Mouse (Mus musculus) brain, adult 2 months (tissue): ENCODE measurements around the gene Stam.

Source experiments
- DNase-seq: peaks from one replicate; pipeline ENCODE4 v3.0.0; 2011; ENCODE audit warnings: low read depth, low spot score

Stam gene

DNA sequence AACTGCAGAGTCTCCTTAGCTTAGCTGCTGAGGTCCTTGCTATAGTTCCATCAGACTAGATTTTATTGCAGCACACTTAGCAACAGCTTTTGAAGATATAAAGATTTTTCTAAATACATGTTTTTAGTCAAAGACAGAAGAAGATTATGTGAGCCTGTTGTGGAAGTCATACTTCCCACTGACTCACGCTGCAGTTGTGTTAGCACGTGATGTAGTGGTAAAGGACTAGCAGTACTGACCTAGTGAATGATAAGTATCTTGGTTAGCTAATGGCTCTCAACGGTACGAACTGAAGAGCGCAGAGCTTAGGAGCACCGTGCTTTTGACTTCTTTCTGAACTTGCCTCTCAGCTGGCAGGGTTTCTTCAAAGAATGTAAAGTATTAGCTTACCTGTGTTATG, 52.5 kb downstream of the Stam start:
- no peak for DNase-seq

DNA sequence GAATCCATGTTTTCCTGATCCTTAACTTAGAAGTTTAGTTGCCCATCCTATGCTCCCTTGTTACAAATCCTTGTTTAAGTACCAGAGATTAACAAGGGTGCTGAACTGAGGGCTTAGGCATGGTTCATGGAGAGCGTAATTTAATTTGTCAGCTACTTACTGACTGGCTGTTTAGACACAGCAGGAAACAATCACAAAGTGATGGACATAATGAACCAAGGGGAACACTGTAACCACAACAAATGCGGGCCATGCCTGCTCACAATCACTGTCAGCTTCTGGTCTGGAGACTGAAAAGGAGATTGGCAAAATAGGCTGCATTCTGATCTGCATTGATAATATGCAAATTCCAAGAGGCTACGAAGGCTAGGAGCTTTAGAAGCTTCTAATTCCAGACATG, 53.7 kb downstream of the Stam start:
- DNase-seq = no peak

DNA sequence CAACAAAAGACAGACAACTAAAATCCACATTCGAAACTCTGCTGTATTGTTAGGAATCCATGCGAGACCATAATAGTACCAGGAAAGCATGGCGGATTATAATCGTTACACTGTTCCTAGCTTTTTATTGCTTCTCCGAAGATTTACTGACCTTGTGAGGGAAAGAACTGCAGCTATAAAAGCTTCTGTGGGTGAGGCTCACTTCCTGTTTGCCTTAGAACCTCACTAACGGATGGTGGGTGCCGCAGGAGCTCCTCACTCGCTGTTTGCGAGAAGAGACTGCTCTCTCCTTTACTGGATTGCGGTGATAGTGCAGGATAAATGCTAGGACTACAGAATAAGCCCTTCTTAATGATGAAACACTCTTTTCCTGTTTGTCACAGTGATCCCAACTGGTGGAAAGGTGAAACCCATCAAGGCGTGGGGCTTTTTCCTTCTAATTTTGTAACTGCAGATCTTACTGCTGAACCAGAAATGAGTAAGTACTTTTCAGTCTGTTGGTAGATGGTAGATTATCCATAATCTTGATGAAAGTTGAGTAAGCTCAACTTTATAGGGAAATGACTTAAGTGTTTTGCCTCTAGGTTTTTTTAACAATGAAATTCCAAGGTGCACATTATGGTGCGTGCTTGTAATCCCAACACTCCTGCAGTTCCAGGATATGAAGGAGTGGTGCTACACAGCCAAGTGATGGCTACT, 56.9 kb downstream of the Stam start:
- no peak for DNase-seq

DNA sequence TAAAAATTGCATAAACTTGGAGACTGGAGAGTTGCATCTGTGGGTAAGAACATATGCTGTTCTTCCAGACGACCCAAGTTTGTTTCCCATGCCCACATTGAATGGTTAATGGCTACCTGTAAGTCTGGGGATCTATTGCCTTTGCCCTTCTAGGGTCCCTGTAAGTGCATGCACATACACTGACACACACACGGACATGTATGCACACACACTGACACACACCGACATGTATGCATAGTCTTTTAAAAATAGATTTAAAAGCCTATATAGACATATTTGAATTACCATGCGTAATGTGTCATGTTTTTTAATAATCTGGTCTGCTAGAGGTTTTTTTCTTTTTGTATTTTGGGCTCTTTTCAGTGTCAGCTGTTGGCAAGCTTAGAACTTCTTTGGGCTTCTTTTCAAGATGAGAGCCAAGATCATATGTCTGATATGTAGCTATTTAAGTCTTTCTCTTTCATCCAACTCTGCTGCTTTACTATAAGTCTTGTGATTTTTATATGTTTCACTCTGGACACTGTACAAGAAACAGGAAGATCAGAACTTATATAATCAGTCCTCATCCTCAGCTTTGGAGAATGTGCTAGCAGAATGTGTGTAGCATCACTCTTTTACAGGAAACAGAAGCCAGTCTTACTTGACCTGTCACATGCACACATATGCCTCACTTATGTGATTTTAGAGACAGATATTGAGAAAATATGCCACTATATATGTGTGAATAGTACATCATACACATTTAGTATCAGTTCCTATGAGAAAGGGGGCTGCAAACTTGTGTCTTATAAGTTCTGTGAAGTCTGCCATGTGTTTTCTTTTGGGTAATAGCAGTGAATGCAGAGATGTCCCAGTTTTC, 58.8 kb downstream of the Stam start:
- peak; percentile 26 for DNase-seq

DNA sequence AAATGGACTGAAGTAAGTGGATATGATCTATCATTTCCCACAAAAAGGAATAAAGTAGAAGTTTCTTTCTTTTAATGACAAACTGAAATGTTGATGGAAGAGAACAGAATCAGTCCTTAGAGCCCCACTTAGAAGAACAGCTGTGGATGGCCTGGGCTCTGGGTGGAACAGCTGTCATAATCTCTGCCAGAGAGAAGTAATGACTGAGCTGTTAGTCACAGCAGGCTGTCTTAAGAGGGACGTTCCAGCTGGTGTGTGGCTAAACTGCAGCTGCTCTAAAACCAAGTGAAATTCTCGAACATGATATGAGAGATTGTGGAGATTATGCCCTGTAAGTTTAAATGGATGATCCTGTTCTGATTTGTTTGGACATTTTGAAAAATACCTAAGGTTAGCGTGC, 63.0 kb downstream of the Stam start:
- peak; percentile 67 for DNase-seq

DNA sequence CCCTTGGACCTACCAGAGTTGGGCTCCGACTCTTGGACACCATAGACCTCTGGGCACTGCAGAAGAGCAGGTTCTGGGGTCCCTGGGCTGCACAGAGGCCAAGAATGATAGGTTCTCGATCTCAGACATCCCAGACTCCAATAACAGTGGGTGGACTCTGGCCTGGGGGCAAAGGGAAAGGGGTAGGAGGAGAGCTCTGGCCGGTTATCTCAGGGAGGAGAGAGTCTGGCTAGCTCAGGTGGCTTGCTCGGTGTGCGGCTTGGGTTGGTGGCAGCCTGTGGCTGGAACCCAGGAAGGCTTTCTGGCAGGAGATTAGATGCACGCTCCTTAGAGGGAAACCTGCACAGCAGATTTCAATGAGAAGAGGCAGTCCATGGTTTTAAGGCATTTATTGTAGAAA, 65.7 kb downstream of the Stam start:
- no peak for DNase-seq

DNA sequence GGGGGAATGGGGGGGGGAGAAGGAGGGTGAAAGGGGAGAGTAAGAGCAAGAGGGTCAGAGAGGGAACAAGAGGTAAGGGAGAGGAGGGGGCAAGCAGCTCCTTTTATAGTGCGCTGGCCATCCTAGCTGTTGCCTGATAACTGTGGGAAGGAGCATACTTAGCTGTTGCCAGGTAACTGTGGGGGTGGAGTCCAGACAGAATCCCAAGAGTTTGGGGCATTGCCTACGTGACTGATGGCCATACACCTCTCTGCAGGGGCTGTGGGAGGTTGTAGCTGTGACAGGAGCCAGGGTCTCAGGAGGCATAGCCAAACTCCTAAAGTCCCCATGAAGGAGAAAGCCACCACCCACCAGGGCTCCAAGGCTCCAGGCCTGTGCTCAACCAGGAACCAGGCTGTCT, 66.1 kb downstream of the Stam start:
- no peak for DNase-seq

DNA sequence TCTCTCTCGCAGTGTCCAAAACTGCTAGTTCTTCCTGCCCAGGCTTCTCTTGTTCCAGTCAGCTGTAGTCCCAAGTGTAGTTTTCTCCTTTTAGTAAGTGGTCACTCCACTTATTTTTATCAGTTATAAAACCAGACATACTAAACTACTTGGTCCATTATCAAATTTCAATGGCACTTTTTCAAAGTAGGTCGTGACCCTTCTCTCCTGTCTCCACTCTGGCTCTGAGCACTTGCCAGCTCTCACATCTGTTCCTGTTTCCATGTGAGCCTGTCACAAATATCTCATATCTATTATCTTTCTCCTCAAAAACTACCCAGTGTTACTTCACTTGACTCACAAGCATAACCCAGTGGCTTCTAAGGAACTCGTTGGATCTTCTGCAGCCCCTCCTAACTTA, 71.4 kb downstream of the Stam start:
- DNase-seq = no peak

DNA sequence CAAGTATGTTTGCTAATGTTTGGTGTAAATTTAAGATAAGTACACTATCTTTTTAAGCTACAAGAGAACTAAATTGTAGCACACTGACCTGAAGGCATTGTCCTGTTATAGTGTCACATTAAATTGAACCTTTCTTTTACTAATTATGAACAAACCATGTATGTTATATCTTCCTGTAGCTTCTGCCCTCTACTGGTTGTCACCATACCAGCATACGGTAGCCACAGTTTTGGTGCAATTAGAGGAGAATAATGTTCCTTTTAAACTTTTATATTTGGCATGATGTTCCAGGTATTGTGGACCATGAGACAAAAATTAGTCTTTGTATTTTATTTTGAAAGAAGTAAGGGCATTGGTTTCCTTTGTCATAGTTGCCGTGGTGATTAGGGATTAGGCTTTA, 73.0 kb downstream of the Stam start:
- DNase-seq = peak; percentile 32

DNA sequence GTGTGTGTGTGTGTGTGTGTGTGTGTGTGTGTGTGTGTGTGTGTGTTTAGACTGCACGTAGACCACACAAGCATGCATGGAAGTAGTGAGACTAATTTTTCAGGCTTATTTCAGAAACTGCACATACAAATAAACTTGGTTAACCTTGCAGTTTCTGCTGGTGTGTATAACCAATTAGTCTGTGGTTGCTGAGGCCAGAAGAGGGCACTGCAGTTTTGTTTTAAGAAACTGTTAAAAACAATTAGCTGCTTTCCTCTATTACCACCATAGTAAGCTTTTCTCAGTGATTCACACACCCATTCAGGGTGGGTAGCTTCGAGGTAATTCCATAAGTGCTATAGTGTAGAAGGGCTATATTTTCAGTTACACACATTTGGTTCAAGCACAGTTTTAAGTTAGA, 76.9 kb downstream of the Stam start:
- DNase-seq = no peak

DNA sequence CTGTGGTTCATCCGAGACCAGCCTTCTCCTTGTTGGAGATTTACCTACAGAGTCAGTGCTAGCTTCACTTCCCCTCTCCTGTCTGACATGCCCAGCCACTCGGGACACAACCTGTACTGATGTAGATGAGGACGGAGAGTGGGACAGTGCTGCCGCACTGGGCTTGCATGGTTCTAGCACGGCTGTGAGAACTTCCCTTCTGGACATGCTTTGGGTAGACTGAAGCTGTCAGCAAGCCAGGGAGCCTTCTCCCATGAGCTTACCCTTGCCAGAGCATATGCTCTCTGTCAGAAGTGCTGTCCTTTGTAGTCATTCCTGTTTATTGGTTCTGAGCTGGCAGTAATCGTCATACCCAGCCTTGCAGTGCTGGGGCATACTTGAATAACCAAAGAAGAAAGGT, 78.0 kb downstream of the Stam start:
- DNase-seq = peak; percentile 75

DNA sequence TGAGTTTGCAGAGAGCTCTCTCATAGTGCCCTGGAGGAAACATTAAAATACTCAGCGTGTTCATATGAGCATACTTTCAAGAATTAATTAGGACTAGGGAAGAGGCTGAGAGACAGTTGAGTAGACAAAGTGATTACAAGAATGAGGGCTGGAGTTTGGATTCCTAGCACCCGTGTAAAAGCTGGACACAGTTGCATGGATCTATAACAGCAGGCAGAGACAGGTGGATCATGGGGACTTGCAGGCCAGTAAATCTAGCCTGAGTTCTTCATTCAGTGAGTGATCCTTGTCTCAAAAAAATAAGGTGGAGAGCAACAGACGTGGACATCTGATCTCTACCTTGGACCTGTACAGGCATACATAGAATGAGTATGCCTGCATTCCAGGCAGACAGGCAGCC, 85.1 kb downstream of the Stam start:
- DNase-seq = no peak

DNA sequence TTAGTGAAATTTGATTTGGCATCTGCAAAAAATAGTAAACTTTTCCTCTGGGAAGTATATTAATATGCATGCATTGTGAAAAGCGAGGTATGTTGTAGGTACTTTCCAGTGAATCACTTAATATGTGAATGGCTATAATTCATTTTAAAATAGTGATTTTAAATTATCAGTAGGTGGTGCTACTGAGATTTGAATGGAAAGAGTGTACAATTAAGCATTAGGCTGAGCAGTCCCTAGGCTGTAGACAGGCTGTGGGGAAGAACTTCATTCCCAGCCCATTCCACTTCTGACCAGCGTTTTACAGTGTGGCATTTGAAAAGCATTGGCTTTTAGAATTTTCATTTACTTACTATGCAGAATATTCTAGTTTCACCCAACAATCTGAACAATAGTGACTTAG, 85.9 kb downstream of the Stam start:
- DNase-seq = no peak

DNA sequence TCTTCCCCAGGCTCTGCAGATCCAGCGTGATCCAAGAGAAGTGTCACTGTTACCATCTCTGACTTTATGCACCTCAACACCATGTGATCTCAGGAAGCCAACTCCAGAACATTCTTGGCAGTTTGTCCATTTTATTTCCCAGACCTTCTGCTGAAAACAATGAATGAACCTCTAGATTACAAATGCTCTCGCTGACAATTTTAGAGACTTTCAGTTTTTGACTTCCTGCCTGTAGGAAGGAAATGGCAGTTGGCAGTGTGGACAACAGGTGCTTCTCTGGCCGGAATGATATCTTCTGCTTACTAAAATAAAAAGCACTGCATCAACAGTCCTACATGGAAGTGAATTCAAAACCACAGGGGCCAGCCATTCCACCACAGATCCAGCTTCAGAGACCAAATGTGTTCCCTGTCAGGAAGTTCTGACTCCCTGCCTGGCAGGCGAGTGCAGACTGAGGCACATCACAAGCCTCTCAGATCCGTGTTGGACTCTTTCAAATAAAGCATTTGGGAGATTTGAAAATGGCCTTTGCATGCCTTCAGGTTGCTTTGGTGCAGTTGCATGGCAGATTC, 90.6 kb downstream of the Stam start:
- DNase-seq = peak; percentile 54

DNA sequence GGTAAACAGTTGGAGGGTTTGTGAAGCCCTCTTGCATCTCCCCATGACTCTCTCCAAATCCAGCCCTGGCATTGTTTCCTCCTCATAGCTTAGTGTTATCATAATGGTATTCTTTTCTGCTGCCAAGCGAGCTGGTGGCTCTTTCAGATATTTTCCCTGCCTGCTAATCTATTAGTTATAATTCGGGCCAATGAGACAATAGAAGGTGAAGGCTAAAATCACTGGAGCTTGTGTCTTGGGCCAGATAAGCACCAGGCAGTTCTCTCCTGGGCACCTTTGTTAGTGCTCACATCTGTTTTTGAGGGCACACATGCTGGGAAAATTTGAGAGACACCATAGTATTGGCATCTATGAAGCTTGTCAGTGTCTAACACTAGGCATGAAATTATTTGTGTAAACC, 91.2 kb downstream of the Stam start:
- no peak for DNase-seq

DNA sequence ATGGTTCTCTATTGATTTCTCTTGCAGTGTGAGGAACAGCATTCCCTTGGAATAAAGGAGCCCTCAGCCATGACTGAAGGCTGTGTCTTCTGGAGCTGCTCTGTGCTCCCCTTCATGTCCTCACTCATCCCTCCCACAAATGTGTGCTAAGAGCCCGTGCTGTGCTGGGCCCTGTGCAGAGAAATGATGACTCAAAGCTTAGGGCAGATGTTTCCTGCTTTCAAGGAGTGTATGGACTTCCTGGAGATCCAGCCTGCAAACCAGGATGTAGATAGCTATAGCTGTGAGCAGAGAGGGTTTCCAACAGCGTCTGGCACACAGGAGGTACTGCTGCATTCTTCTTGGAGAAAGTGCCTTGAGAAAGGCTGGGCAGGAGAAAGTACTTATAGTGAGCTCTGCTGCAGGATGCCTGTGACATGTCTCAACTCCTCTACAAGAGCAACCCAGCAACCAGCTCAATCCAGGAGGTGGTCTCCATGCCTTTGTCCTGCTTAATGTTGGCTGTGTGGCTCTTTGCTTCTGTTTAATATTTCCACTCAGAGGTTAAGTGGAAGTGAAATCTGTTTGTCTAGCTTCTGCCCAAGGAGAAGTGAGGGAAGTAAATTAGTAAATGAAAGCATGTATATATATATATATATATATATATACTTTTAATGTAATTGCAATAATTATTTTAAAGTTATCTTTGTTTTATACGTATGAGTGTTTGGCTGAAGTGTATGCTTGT, 91.9 kb downstream of the Stam start:
- DNase-seq = peak; percentile 41

DNA sequence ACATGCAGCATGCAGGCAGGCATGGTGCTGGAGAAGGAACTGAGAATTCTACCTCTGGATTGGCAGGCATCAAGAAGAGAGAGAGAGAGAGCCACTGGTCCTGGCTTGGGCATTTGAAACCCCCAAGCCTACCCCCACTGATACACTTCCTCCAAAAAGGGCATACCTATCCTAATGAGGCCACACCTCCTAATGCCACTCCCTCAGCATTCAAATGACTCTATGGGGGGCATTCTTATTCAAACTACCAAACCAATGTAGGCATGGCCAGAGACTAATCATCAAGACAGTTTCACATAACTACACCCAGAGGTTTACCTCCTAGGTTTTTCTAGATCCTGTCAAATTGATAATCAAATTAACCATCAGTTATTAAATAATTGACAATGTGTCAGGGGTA, 93.8 kb downstream of the Stam start:
- DNase-seq = no peak

DNA sequence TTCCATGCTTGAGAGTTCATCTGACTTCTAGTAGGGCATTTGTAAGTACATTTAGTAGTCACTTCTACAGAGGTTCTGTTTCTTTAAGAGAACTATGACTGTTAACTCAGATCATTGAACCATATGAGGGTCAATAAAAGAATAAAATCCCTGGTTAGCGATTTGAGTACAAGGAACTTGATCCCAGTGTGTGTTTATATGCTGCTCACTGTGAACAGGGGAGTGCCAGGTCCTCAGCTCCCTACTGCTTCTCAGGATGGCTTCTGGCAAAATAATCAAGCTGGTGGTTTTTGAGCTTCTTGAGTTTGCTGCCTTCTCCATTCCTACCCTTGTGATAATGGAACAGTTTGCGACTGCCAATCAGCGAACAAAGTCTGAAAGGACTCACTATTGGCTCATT, 100.4 kb downstream of the Stam start, which contains the start of gene Tmem236:
Gene Tmem236, plus strand, starts transcription at position 190 of the 400 bp plus-strand sequence.
- DNase-seq = no peak

DNA sequence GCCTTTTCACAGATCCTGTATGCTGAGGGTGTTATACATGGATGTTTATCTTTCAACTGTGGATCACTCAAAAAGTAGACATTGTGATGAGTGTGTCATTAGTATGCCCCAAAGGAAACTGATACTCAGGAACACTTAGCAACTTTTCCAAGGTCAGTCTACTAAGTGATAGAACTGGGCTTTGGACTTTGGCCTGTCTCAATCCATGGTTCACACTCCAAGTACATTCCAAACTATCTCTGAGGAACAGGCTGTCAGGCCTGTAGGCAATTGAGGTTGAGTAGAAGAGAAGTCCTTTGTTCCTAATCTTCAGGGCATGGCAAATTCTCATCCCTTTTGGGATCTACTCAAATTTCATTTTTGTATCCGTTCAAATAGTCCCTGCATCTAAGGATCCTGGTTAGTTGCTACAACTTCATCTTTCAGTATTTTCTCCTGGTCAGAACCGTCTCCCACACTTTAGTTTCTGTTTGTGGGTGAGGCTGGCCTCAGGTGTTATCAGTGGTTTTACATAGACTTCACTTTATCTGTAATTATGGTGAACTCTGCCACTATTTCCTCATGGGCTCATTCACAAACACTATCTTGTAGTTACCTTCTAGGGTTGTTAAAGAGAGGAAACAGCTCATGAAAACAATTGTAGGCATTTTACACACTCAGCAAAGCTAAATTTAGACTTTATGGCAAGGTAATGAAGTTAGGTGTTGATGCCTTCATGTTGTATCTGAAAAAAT, 102.7 kb downstream of the Stam start:
- DNase-seq = no peak

DNA sequence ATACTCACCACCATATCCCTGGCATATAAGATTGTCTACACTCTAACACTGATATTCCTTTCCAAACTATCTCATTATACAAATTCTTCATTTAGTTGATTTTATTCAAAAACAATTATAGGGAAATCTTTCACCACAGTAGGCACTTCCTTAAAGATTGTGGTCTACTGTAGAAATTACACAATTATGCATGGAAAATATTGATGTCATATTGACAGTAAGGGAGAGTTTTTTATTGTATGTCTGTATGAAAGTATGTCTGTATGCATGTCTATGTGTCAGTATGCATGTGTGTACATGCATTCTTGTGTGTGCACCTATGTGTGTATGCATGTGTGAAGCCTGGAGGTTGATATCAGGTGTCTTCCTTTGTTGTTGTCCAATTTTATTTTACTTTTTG, 110.5 kb downstream of the Stam start:
- DNase-seq = no peak

DNA sequence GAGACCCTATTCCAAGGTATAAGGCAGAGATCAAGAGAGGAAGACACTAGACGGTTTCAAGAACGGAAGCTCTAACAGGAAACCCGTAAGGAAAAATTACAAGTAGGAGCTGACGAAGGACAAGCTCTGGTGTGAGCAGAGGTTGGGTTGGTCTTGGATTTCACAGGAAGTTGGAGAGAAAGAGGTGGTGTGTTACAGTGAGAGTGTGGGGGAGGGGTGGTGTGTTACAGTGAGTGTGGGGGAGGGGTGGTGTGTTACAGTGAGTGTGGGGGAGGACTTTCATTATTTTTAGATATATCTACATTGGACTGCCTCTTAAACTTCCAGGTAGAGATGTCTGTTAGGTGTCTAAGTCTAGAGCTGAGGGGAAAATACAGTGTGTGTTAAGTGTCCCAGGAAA, 116.8 kb downstream of the Stam start:
- no peak for DNase-seq

DNA sequence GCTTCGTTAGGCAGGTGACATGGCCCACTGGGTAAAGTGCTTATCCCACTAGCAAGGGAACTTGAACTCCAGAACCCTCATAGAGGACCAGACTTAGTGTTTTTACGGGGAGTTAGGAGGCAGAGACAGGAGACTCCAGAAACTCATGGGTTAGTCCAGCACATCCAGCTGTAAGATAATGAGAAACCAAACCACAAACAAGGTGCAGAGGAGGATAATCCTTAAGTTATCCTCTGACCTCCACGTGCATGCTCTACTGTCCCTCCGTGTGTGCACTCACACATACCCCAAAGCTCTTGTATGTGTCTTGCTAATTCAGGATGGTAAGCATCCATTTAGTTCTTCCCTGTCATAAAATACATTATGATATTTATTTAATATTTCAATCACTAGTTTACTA, 117.7 kb downstream of the Stam start:
- no peak for DNase-seq
